Mouse (Mus musculus): ENCODE data around the gene Oaz3.

Gene Oaz3

GRCm38 (mm10) chr3:94387391-94387790 is 56.3 kb downstream of the Oaz3 start:
- DNase-seq (ENCODE audit: low read depth), result no peak

- DNase-seq (ENCODE audit: low read depth), result no peak
Measured at GRCm38 (mm10) chr3:94386671-94387070, 57.0 kb downstream of the Oaz3 start.

GRCm38 (mm10) chr3:94383476-94383875 is 60.2 kb downstream of the Oaz3 start:
- no peak for DNase-seq (ENCODE audit: low read depth)
